Mouse (Mus musculus) layer of hippocampus, adult 2 months (tissue): ENCODE measurements around the gene Pgm1. TPM values are rescaled to one million over a fixed set of nuclear protein-coding genes. Genes with fewer than 3 reads are reported as not detected.

Experiments
- DNase-seq, 2 experiments: peaks; one replicate each; pipeline ENCODE4 v3.0.0; 2022; ENCODE audit warnings: low spot score in 2 of 2
- H3K27ac ChIP-seq: fragments of 200-600 bp; 2 replicates; pipeline ENCODE4 v1.8.1; 2022
- H3K4me3 ChIP-seq: fragments of 200-600 bp; 2 replicates; pipeline ENCODE4 v1.8.1; 2022; ENCODE audit warnings: mild to moderate bottlenecking
- CTCF ChIP-seq: fragments of 200-600 bp; conservative IDR thresholded peaks from 2 replicates; pipeline ENCODE4 v1.8.1; 2022; ENCODE audit warnings: antibody characterized with exemption, mild to moderate bottlenecking, moderate library complexity
- long read RNA-seq, 2 experiments: library from polyadenylated mRNA; stranded (forward); transcript quantifications; one replicate each; pipeline ENCODE4 v2.0.0; 2021; ENCODE audit warnings: borderline mapping rate in 2 of 2
- total RNA-seq, 2 experiments: library from RNA; stranded (reverse); gene quantifications; 2 replicates each; pipeline ENCODE4 v1.2.3; 2021

Gene Pgm1
- 10 to 100 TPM; 62.4 to 63.0 TPM for total RNA-seq
- long read RNA-seq, experiment 1, transcript Pgm1-201 (11 exons, 2,371 nt) = major isoform, 60 of 76 reads
- long read RNA-seq, experiment 1, partial matches to known transcripts = 10 of 76 reads
- long read RNA-seq, experiment 1, other reads (novel, unspliced or antisense) = 6 of 76 reads
- long read RNA-seq, experiment 2, transcript Pgm1-201 (11 exons, 2,371 nt) = major isoform, 81 of 95 reads
- long read RNA-seq, experiment 2, partial matches to known transcripts = 9 of 95 reads
- long read RNA-seq, experiment 2, other reads (novel, unspliced or antisense) = 5 of 95 reads

GRCm38 (mm10) chr4:99929149-99929612, at the start of gene Pgm1:
Gene Pgm1, plus strand, starts transcription at chr4:99929414.
- Histone ChIP-seq H3K4me3 (peak within 1 kb of the TSS; percentile 92), H3K27ac (peak within 1 kb of the TSS; percentile 97)
- TF ChIP-seq CTCF = no peak
- DNase-seq = peak; percentile 75 to 80

GRCm38 (mm10) chr4:99881882-99882281, 47.3 kb upstream of the Pgm1 start:
- no peak overlapping the region for H3K4me3 ChIP-seq
- H3K27ac ChIP-seq = no peak overlapping the region
- TF ChIP-seq CTCF = peak; percentile 90
- DNase-seq = peak; percentile 19 to 34

GRCm38 (mm10) chr4:99882405-99882804, 46.8 kb upstream of the Pgm1 start:
- no peak for TF ChIP-seq CTCF
- H3K4me3 ChIP-seq = no peak overlapping the region
- no peak for DNase-seq
- H3K27ac ChIP-seq = no peak overlapping the region

- Histone ChIP-seq H3K27ac (no peak overlapping the region), H3K4me3 (no peak overlapping the region)
These were observed 15.2 kb upstream of the Pgm1 start for GRCm38 (mm10) chr4:99913894-99914451.

GRCm38 (mm10) chr4:99926380-99926779, 2.8 kb upstream of the Pgm1 start:
- Histone ChIP-seq H3K4me3 (no peak overlapping the region), H3K27ac (no peak overlapping the region)
- DNase-seq = no peak
- no peak for TF ChIP-seq CTCF

More at GRCm38 (mm10) chr4:99913894-99914451, 15.2 kb upstream of the Pgm1 start:
- peak; percentile 89 for TF ChIP-seq CTCF
- DNase-seq = no peak

- Histone ChIP-seq H3K27ac (no peak overlapping the region), H3K4me3 (no peak overlapping the region; the same call in 1 of the 2 replicates)
- no peak for TF ChIP-seq CTCF
- no peak for DNase-seq
These were observed 693 bp upstream of the Pgm1 start for GRCm38 (mm10) chr4:99928521-99928920.

GRCm38 (mm10) chr4:99929613-99930517, 651 bp downstream of the Pgm1 start, which contains the start of gene Itgb3bp:
Gene Itgb3bp, minus strand, starts transcription at chr4:99929813.
- no peak for TF ChIP-seq CTCF
- peak within 1 kb of the TSS; percentile 97 for H3K27ac ChIP-seq
- DNase-seq = peak; percentile 67 to 71
- H3K4me3 ChIP-seq = peak within 1 kb of the TSS; percentile 92

GRCm38 (mm10) chr4:99930518-99931239, 1.5 kb downstream of the Pgm1 start:
- no peak for DNase-seq
- H3K4me3 ChIP-seq = peak overlapping the region; percentile 92
- H3K27ac ChIP-seq = peak overlapping the region; percentile 97
- TF ChIP-seq CTCF = no peak

GRCm38 (mm10) chr4:99931240-99931580, 2.0 kb downstream of the Pgm1 start:
- TF ChIP-seq CTCF = no peak
- Histone ChIP-seq H3K4me3 (peak overlapping the region; percentile 92), H3K27ac (peak overlapping the region; percentile 97; the same call in 1 of the 2 replicates)
- no peak for DNase-seq

GRCm38 (mm10) chr4:99931807-99932206, 2.6 kb downstream of the Pgm1 start:
- no peak for TF ChIP-seq CTCF
- no peak for DNase-seq
- Histone ChIP-seq H3K4me3 (peak overlapping the region; percentile 92; the same call in 1 of the 2 replicates), H3K27ac (peak overlapping the region; percentile 97; the same call in 1 of the 2 replicates)

GRCm38 (mm10) chr4:99934859-99935258, 5.6 kb downstream of the Pgm1 start:
- DNase-seq = no peak
- H3K27ac ChIP-seq = no peak overlapping the region
- no peak for TF ChIP-seq CTCF
- H3K4me3 ChIP-seq = no peak overlapping the region

GRCm38 (mm10) chr4:99936278-99936677, 7.1 kb downstream of the Pgm1 start:
- no peak for DNase-seq
- no peak for TF ChIP-seq CTCF
- Histone ChIP-seq H3K4me3 (no peak overlapping the region), H3K27ac (no peak overlapping the region)
